Mouse (Mus musculus): ENCODE results near the gene Mon2.

GRCm38 (mm10) chr10:123057082-123057481 is 19.2 kb downstream of the Mon2 start:
- no peak for TF ChIP-seq CTCF (IDR thresholded peaks at IDR 0.05; ENCODE audit: low read depth, low read length)
- no peak for TF ChIP-seq POLR2A (IDR thresholded peaks at IDR 0.05; ENCODE audit: borderline replicate concordance, low read depth, low read length)

Measured in bone marrow macrophage, adult 2 months (primary cell).